9 mouse cellular contexts compared by ENCODE assay signal in the genomic region with DNA sequence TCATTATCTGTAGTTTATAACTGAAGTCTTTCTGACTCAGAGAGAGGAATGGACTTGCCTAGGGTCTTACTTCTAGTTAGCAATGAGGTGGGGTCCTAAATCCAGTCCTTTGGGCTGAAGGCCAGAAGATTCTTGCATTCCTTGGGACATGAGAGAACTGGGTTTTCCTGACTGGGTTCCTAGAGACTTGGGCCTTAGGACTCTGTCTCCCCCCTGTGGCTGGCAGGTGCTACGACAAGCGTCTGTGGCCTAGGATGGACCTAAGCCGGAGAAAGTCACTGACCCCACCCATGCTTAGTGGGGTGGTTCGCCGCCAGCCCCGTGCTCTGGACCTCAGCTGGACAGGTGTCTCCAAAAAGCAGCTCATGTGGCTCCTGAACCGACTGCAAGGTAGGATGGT. TPM values are rescaled to one million over a fixed set of nuclear protein-coding genes. Genes with fewer than 3 reads are reported as not detected.
DNase-seq lines count a peak whose midpoint lies in the region; ATAC-seq lines count a peak whose summit lies in the region.
"Had no signal": no experiment of that assay in that cellular context is flagged by ENCODE, and none has a peak within 500 bp of the region (broad histone marks: within the 10 kb centered on the region; RNA-seq: fewer than 3 reads in every experiment).

No protein-coding gene starts in this region.

- no peaks in the 10 kb centered on the region for H3K9me3 ChIP-seq in forebrain, embryonic 11.5 days (ENCODE audit: control insufficient read depth, low read length)
- H3K9me3 ChIP-seq in forebrain, embryonic 12.5 days: no peaks in the 10 kb centered on the region
- H3K9me3 ChIP-seq in embryonic facial prominence, embryonic 10.5 days: no peaks in the 10 kb centered on the region
- H3K9me3 ChIP-seq in liver, embryonic 16.5 days (replicated peaks; ENCODE audit: control insufficient read depth, low read length): no peaks in the 10 kb centered on the region
- H3K9me3 ChIP-seq: limb, embryonic 12.5 days had no signal

- H3K36me3 ChIP-seq in forebrain, embryonic 11.5 days (ENCODE audit: control insufficient read depth, insufficient read depth, low read length): peaks cover 6% of the 10 kb centered on the region
- peaks cover 85% of the 10 kb centered on the region for H3K36me3 ChIP-seq in forebrain, embryonic 12.5 days (replicated peaks)
- peaks cover 98% of the 10 kb centered on the region for H3K36me3 ChIP-seq in embryonic facial prominence, embryonic 10.5 days (replicated peaks)
- no peaks in the 10 kb centered on the region for H3K36me3 ChIP-seq in liver, embryonic 16.5 days (ENCODE audit: control insufficient read depth, insufficient read depth)

- no peak overlapping the region for H3K4me3 ChIP-seq in forebrain, embryonic 11.5 days (ENCODE audit: low read depth, low read length)
- H3K4me3 ChIP-seq in forebrain, embryonic 12.5 days (replicated peaks): no peak overlapping the region
- no peak overlapping the region for H3K4me3 ChIP-seq in embryonic facial prominence, embryonic 10.5 days
- no peak overlapping the region for H3K4me3 ChIP-seq in liver, embryonic 16.5 days (ENCODE audit: low read depth, low read length)
- H3K4me3 ChIP-seq: limb, embryonic 12.5 days had no signal

- no peaks in the 10 kb centered on the region for H3K27me3 ChIP-seq in forebrain, embryonic 11.5 days (ENCODE audit: control insufficient read depth, insufficient read depth, low read length)
- H3K27me3 ChIP-seq in forebrain, embryonic 12.5 days: no peaks in the 10 kb centered on the region
- no peaks in the 10 kb centered on the region for H3K27me3 ChIP-seq in embryonic facial prominence, embryonic 10.5 days (replicated peaks; ENCODE audit: low read depth, poor library complexity, severe bottlenecking)
- no peaks in the 10 kb centered on the region for H3K27me3 ChIP-seq in liver, embryonic 16.5 days (ENCODE audit: control insufficient read depth, insufficient read depth, low read depth, low read length)
- H3K27me3 ChIP-seq: limb, embryonic 12.5 days had no signal

- no peak overlapping the region for H3K27ac ChIP-seq in forebrain, embryonic 11.5 days (ENCODE audit: low read depth, low read length)
- H3K27ac ChIP-seq in forebrain, embryonic 12.5 days: no peak overlapping the region
- H3K27ac ChIP-seq in embryonic facial prominence, embryonic 10.5 days (replicated peaks): no peak overlapping the region
- H3K27ac ChIP-seq in liver, embryonic 16.5 days (ENCODE audit: low read length): no peak overlapping the region
- H3K27ac ChIP-seq: limb, embryonic 12.5 days had no signal

- H3K4me1 ChIP-seq in forebrain, embryonic 11.5 days (replicated peaks; ENCODE audit: control insufficient read depth, insufficient read depth, low read length): no peaks in the 10 kb centered on the region
- no peaks in the 10 kb centered on the region for H3K4me1 ChIP-seq in forebrain, embryonic 12.5 days
- H3K4me1 ChIP-seq in embryonic facial prominence, embryonic 10.5 days: peaks cover 19% of the 10 kb centered on the region
- H3K4me1 ChIP-seq in liver, embryonic 16.5 days (ENCODE audit: control insufficient read depth, low read depth, low read length): peaks cover 24% of the 10 kb centered on the region

- DNase-seq in forebrain, embryonic 11.5 days (ENCODE audit: low spot score): peak; percentile 81
- DNase-seq in 3134 (ENCODE audit: extremely low read depth, insufficient read length, low spot score): peak; percentile 48
- peak; percentile 32 for DNase-seq in adrenal gland, adult 8-10 months
- peak; percentile 72 for DNase-seq in embryonic facial prominence, embryonic 10.5 days (ENCODE audit: low spot score)
- DNase-seq in induced T-regulatory cell, adult 2 months (ENCODE audit: low read depth): peak; percentile 83
- DNase-seq in spleen, adult 12 weeks (ENCODE audit: low spot score): peak; percentile 50

- ATAC-seq in forebrain, embryonic 11.5 days (replicated peaks; ENCODE audit: low FRiP score): no peak
- no peak for ATAC-seq in forebrain, embryonic 12.5 days (ENCODE audit: low FRiP score)
- peak; percentile 54; the same call in 1 of the 2 replicates for ATAC-seq in liver, embryonic 16.5 days (ENCODE audit: low read depth)

- WGBS in forebrain, embryonic 11.5 days: 52% methylated on average over 7 of the region's 7 CpGs
- 52% methylated on average over 7 of the region's 7 CpGs for WGBS in forebrain, embryonic 12.5 days
- WGBS in embryonic facial prominence, embryonic 10.5 days: 52% methylated on average over 7 of the region's 7 CpGs
- 12% methylated on average over 7 of the region's 7 CpGs for WGBS in liver, embryonic 16.5 days (ENCODE audit: insufficient replicate concordance)

- H3K4me2 ChIP-seq in forebrain, embryonic 11.5 days (ENCODE audit: low read depth, low read length, severe bottlenecking): no peak overlapping the region
- no peak overlapping the region for H3K4me2 ChIP-seq in forebrain, embryonic 12.5 days
- no peak overlapping the region for H3K4me2 ChIP-seq in liver, embryonic 16.5 days (ENCODE audit: low read depth, low read length)
- H3K4me2 ChIP-seq: limb, embryonic 12.5 days had no signal

- no peak overlapping the region for H3K9ac ChIP-seq in forebrain, embryonic 11.5 days (ENCODE audit: low read length)
- H3K9ac ChIP-seq in forebrain, embryonic 12.5 days: no peak overlapping the region
- H3K9ac ChIP-seq in liver, embryonic 16.5 days (ENCODE audit: low read depth, low read length): no peak overlapping the region
- H3K9ac ChIP-seq: limb, embryonic 12.5 days had no signal

RNA-seq across cellular contexts. Expression of gene Orai3, which starts 8.6 kb away (rescaled TPM):
- polyA plus RNA-seq in forebrain, embryonic 11.5 days (2014; fragmentation: Nextera tagmentation; extraction: Ambion mirVana): 6.6 and 7.1 TPM in 2 replicates
- 5.7 and 6.0 TPM in 2 replicates for polyA plus RNA-seq in forebrain, embryonic 12.5 days (2016; fragmentation: Nextera tagmentation; extraction: Ambion mirVana)
- 10 to 100 TPM; 30.1 to 37.2 (median 35.0) TPM for total RNA-seq in adrenal gland, adult 8-10 months (2022)
- 12.9 and 13.6 TPM in 2 replicates for polyA plus RNA-seq in embryonic facial prominence, embryonic 10.5 days (2016; fragmentation: Nextera tagmentation; extraction: Ambion mirVana)
- polyA plus RNA-seq in liver, embryonic 16.5 days (2015; fragmentation: Nextera tagmentation; extraction: Ambion mirVana): 11.2 and 12.9 TPM in 2 replicates

RNA-seq across cellular contexts. Expression of gene Setd1a, which starts 15.4 kb away (rescaled TPM):
- polyA plus RNA-seq in forebrain, embryonic 11.5 days (2014; fragmentation: Nextera tagmentation; extraction: Ambion mirVana): 28.8 and 30.7 TPM in 2 replicates
- 21.7 and 25.5 TPM in 2 replicates for polyA plus RNA-seq in forebrain, embryonic 12.5 days (2016; fragmentation: Nextera tagmentation; extraction: Ambion mirVana)
- 10 to 100 TPM; 39.6 to 54.6 (median 45.7) TPM for total RNA-seq in adrenal gland, adult 8-10 months (2022)
- polyA plus RNA-seq in embryonic facial prominence, embryonic 10.5 days (2016; fragmentation: Nextera tagmentation; extraction: Ambion mirVana): 14.7 and 15.2 TPM in 2 replicates
- polyA plus RNA-seq in liver, embryonic 16.5 days (2015; fragmentation: Nextera tagmentation; extraction: Ambion mirVana): 7.5 and 7.9 TPM in 2 replicates

RNA-seq across cellular contexts. Expression of gene Fbxl19, which starts 16.7 kb away (rescaled TPM):
- 7.9 and 9.7 TPM in 2 replicates for polyA plus RNA-seq in forebrain, embryonic 11.5 days (2014; fragmentation: Nextera tagmentation; extraction: Ambion mirVana)
- 9.0 and 10.3 TPM in 2 replicates for polyA plus RNA-seq in forebrain, embryonic 12.5 days (2016; fragmentation: Nextera tagmentation; extraction: Ambion mirVana)
- 10 to 100 TPM; 13.5 to 18.6 (median 16.5) TPM for total RNA-seq in adrenal gland, adult 8-10 months (2022)
- polyA plus RNA-seq in embryonic facial prominence, embryonic 10.5 days (2016; fragmentation: Nextera tagmentation; extraction: Ambion mirVana): 8.9 and 9.0 TPM in 2 replicates
- polyA plus RNA-seq in liver, embryonic 16.5 days (2015; fragmentation: Nextera tagmentation; extraction: Ambion mirVana): 1.9 and 2.0 TPM in 2 replicates

RNA-seq across cellular contexts. Expression of gene Gm49388, which starts 24.4 kb away (rescaled TPM):
- polyA plus RNA-seq in forebrain, embryonic 11.5 days (2014; fragmentation: Nextera tagmentation; extraction: Ambion mirVana): not detected in 2 replicates
- not detected in 2 replicates for polyA plus RNA-seq in forebrain, embryonic 12.5 days (2016; fragmentation: Nextera tagmentation; extraction: Ambion mirVana)
- 1 to 10 TPM; 4.2 to 8.9 (median 5.8) TPM for total RNA-seq in adrenal gland, adult 8-10 months (2022)
- not detected in 2 replicates for polyA plus RNA-seq in embryonic facial prominence, embryonic 10.5 days (2016; fragmentation: Nextera tagmentation; extraction: Ambion mirVana)
- polyA plus RNA-seq in liver, embryonic 16.5 days (2015; fragmentation: Nextera tagmentation; extraction: Ambion mirVana): not detected in 2 replicates
- polyA plus RNA-seq: limb, embryonic 12.5 days had no signal

RNA-seq across cellular contexts. Expression of gene Ctf2, which starts 29.1 kb away (rescaled TPM):
- polyA plus RNA-seq in forebrain, embryonic 11.5 days (2014; fragmentation: Nextera tagmentation; extraction: Ambion mirVana): 0.63 TPM in 1 of 2 replicates, not detected in the other
- 0.40 and 0.42 TPM in 2 replicates for polyA plus RNA-seq in forebrain, embryonic 12.5 days (2016; fragmentation: Nextera tagmentation; extraction: Ambion mirVana)
- not detected for total RNA-seq in adrenal gland, adult 8-10 months (2022)
- polyA plus RNA-seq in embryonic facial prominence, embryonic 10.5 days (2016; fragmentation: Nextera tagmentation; extraction: Ambion mirVana): 0.19 TPM in 2 replicates
- 0.05 TPM in 2 replicates for polyA plus RNA-seq in liver, embryonic 16.5 days (2015; fragmentation: Nextera tagmentation; extraction: Ambion mirVana)

Comparison
In these comparisons a context has a peak if more than half of its experiments do, and no peak if none do; other contexts are left out.
1. DNase-seq: peak in every context shown above with its lines; median percentile 83 in induced T-regulatory cell, adult 2 months; 81 in forebrain, embryonic 11.5 days; 72 in embryonic facial prominence, embryonic 10.5 days; 50 in spleen, adult 12 weeks; 48 in 3134; 32 in adrenal gland, adult 8-10 months.